Mouse (Mus musculus): ENCODE results near the gene Lman1l.

DNA sequence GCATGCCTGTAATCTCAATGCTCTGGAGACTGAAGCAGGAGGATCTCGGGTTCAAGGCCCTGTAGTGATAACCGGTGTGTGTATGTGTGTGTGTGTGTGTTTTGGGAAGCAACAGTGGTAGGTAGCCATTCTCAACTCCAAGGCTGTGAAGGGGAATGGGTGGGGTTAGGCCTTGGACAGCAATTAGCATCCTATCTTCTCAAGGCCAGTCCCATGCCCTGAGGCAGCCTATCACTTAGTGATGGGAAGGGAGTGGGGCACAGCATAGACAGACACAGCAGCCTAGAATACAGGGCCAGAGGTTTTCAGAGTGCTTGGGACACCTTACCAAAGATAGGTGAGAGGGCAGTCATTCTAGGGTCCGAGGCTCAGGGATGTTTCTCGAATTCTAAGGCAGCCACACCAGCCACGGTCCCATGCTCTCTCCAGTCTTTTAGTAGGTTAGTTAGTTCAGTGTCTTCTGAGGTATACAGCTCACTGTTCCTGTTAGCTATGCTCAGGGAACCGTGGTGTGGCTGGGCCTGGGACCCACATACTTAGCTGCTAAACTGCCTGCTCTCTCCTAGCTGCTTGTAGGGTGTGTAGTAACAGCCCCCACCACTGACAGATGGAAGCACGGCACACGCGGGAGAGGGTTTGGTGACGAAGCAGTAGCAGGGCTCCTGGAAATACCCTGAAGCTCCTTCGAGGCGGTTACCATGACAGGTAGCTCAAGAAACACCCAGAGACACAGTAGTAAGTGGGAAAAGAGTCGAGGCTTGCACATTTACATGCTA, 21.4 kb upstream of the Lman1l start:
- TF ChIP-seq CTCF (IDR thresholded peaks at IDR 0.05; ENCODE audit: low read depth), result no peak
- TF ChIP-seq EP300 (optimal IDR thresholded peaks at IDR 0.05), result no peak
